ENCODE assay signal across 32 mouse cellular contexts in the genomic region with DNA sequence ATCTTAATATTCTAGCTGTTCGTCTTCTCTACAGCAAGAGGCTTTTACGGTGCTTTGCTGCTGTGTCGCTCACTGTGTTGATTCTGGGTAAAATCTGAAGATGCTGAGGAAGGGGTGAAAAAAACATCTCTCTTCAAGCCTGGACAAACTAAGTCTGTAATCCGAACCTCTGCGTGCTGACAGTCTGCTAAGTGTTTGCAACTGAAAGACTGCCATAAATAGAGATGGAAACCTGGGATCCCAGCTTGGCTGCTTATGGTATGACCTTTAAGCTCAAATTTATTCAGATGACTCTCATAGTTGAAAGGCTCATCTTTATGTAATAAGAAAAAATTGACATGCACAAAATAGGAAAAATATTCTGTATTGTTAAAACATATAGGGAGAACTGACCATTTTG.
DNase-seq lines count a peak whose midpoint lies in the region; ATAC-seq and TF ChIP-seq lines count a peak whose summit lies in the region.
"Had no signal": no experiment of that assay in that cellular context is flagged by ENCODE, and none has a peak within 500 bp of the region (broad histone marks: within the 10 kb centered on the region; RNA-seq: fewer than 3 reads in every experiment).

No protein-coding gene starts in this region.

- no peak for TF ChIP-seq CTCF in gastrocnemius, adult 2 months (IDR thresholded peaks at IDR 0.05)
- TF ChIP-seq CTCF in heart, adult 2 months (IDR thresholded peaks at IDR 0.05) = no peak

- H3K27ac ChIP-seq in gastrocnemius, adult 2 months = peak overlapping the region; percentile 77
- peak overlapping the region; percentile 48; the same call in 1 of the 2 replicates for H3K27ac ChIP-seq in heart, embryonic 13.5 days (replicated peaks)
- no peak overlapping the region for H3K27ac ChIP-seq in heart, adult 2 months
- H3K27ac ChIP-seq in heart, embryonic 15.5 days = peak overlapping the region; percentile 11; the same call in 1 of the 2 replicates
- H3K27ac ChIP-seq: embryonic facial prominence, embryonic 12.5 days; forebrain, embryonic 15.5 days; hindbrain, embryonic 12.5 days; hindbrain, postnatal 0 days; intestine, embryonic 15.5 days; kidney, postnatal 0 days; left cerebral cortex, adult 2 months; limb, embryonic 12.5 days; liver, embryonic 15.5 days; lung, embryonic 15.5 days; midbrain, embryonic 12.5 days; neural tube, embryonic 12.5 days had no signal

- peak overlapping the region; percentile 9; the same call in 1 of the 2 replicates for H3K4me2 ChIP-seq in heart, embryonic 13.5 days
- no peak overlapping the region for H3K4me2 ChIP-seq in heart, embryonic 15.5 days
- H3K4me2 ChIP-seq: embryonic facial prominence, embryonic 12.5 days; forebrain, embryonic 15.5 days; hindbrain, embryonic 12.5 days; intestine, embryonic 15.5 days; limb, embryonic 12.5 days; liver, embryonic 15.5 days; lung, embryonic 15.5 days; midbrain, embryonic 12.5 days; neural tube, embryonic 12.5 days had no signal

- no peaks in the 10 kb centered on the region for H3K36me3 ChIP-seq in heart, embryonic 13.5 days
- no peaks in the 10 kb centered on the region for H3K36me3 ChIP-seq in heart, adult 2 months (ENCODE audit: control insufficient read depth, insufficient read depth, low read length)
- no peaks in the 10 kb centered on the region for H3K36me3 ChIP-seq in heart, embryonic 15.5 days
- H3K36me3 ChIP-seq: embryonic facial prominence, embryonic 12.5 days; forebrain, embryonic 15.5 days; hindbrain, embryonic 12.5 days; intestine, embryonic 15.5 days; limb, embryonic 12.5 days; liver, embryonic 15.5 days; lung, embryonic 15.5 days; midbrain, embryonic 12.5 days; neural tube, embryonic 12.5 days had no signal

- H3K79me2 ChIP-seq in heart, adult 2 months (replicated peaks; ENCODE audit: control insufficient read depth, insufficient read depth, low read length) = no peaks in the 10 kb centered on the region

- DNase-seq in gastrocnemius, adult 2 months = peak; percentile 36
- no peak for DNase-seq in gastrocnemius, postnatal 10 days
- DNase-seq in heart, adult 2 months = no peak
- DNase-seq in skeletal muscle tissue, adult 2 months (ENCODE audit: low read depth, low spot score) = peak; percentile 66
- no peak for DNase-seq in lung, postnatal 25 days (ENCODE audit: low spot score)
- DNase-seq: adrenal gland, postnatal 10 days; cerebellum, adult 11-12 months; cerebellum, adult 9-11 months; embryo, embryonic 11 days; gastrocnemius, postnatal 14 days; kidney, adult 8-10 months; kidney, postnatal 4 days; lung, postnatal 4 days; right cerebral cortex, adult 18-20 months; thymus, postnatal 4 days had no signal

- peaks cover 10% of the 10 kb centered on the region for H3K4me1 ChIP-seq in heart, embryonic 13.5 days
- H3K4me1 ChIP-seq in heart, adult 2 months (ENCODE audit: control insufficient read depth, insufficient read depth, low read length) = no peaks in the 10 kb centered on the region
- 0 out of 2 replicates have a peak, but pooled peaks cover 4% of the 10 kb centered on the region for H3K4me1 ChIP-seq in heart, embryonic 15.5 days (replicated peaks)
- H3K4me1 ChIP-seq: embryonic facial prominence, embryonic 12.5 days; forebrain, embryonic 15.5 days; hindbrain, embryonic 12.5 days; intestine, embryonic 15.5 days; limb, embryonic 12.5 days; liver, embryonic 15.5 days; lung, embryonic 15.5 days; megakaryocyte, embryonic 14.5 days; midbrain, embryonic 12.5 days; neural tube, embryonic 12.5 days had no signal

- no peak overlapping the region for H3K9ac ChIP-seq in heart, embryonic 13.5 days
- no peak overlapping the region for H3K9ac ChIP-seq in heart, adult 2 months (ENCODE audit: low read depth, low read length)
- H3K9ac ChIP-seq in heart, embryonic 15.5 days = no peak overlapping the region
- H3K9ac ChIP-seq: embryonic facial prominence, embryonic 12.5 days; forebrain, embryonic 15.5 days; hindbrain, embryonic 12.5 days; intestine, embryonic 15.5 days; limb, embryonic 12.5 days; liver, embryonic 15.5 days; lung, embryonic 15.5 days; midbrain, embryonic 12.5 days; neural tube, embryonic 12.5 days had no signal

- no peak for TF ChIP-seq EP300 in heart, adult 2 months (IDR thresholded peaks at IDR 0.05; ENCODE audit: insufficient read depth, low read depth, low read length)

- TF ChIP-seq POLR2A in heart, adult 2 months (IDR thresholded peaks at IDR 0.05; ENCODE audit: insufficient read depth, low read depth, low read length) = no peak

- no peaks in the 10 kb centered on the region for H3K27me3 ChIP-seq in heart, embryonic 13.5 days (replicated peaks)
- H3K27me3 ChIP-seq in heart, adult 2 months (ENCODE audit: control insufficient read depth, insufficient read depth, low read length) = no peaks in the 10 kb centered on the region
- H3K27me3 ChIP-seq in heart, embryonic 15.5 days = no peaks in the 10 kb centered on the region
- H3K27me3 ChIP-seq: embryonic facial prominence, embryonic 12.5 days; forebrain, embryonic 15.5 days; hindbrain, embryonic 12.5 days; intestine, embryonic 15.5 days; limb, embryonic 12.5 days; liver, embryonic 15.5 days; lung, embryonic 15.5 days; megakaryocyte, embryonic 14.5 days; midbrain, embryonic 12.5 days; neural tube, embryonic 12.5 days had no signal

- intact Hi-C loops in gastrocnemius, adult 2 months (cut with DNase I) = no loop called here
- intact Hi-C loops in heart, adult 2 months (cut with DNase I) = no loop called here

- ATAC-seq in heart, embryonic 13.5 days (ENCODE audit: extremely low read depth, insufficient number of reproducible peaks, low FRiP score, low TSS enrichment) = no peak
- no peak for ATAC-seq in heart, embryonic 15.5 days (replicated peaks; ENCODE audit: insufficient number of reproducible peaks, insufficient read depth, low FRiP score, low read depth)
- ATAC-seq: forebrain, embryonic 15.5 days; hindbrain, postnatal 0 days; intestine, embryonic 15.5 days; Patski had no signal

- no peaks in the 10 kb centered on the region for H3K9me3 ChIP-seq in heart, embryonic 13.5 days
- H3K9me3 ChIP-seq in heart, embryonic 15.5 days (replicated peaks) = no peaks in the 10 kb centered on the region
- H3K9me3 ChIP-seq: embryonic facial prominence, embryonic 12.5 days; forebrain, embryonic 15.5 days; hindbrain, embryonic 12.5 days; intestine, embryonic 15.5 days; limb, embryonic 12.5 days; liver, embryonic 15.5 days; lung, embryonic 15.5 days; midbrain, embryonic 12.5 days; neural tube, embryonic 12.5 days had no signal

- 61% methylated on average over 5 of the region's 5 CpGs for WGBS in heart, embryonic 13.5 days
- WGBS in heart, adult 2 months = 63% methylated on average over 5 of the region's 5 CpGs
- WGBS in heart, embryonic 15.5 days = 54% methylated on average over 5 of the region's 5 CpGs

- peak overlapping the region; percentile 28; the same call in 1 of the 2 replicates for H3K4me3 ChIP-seq in gastrocnemius, adult 2 months
- no peak overlapping the region for H3K4me3 ChIP-seq in heart, embryonic 13.5 days
- H3K4me3 ChIP-seq in heart, adult 2 months = no peak overlapping the region
- no peak overlapping the region for H3K4me3 ChIP-seq in heart, embryonic 15.5 days
- H3K4me3 ChIP-seq: embryonic facial prominence, embryonic 12.5 days; forebrain, embryonic 15.5 days; hindbrain, embryonic 12.5 days; intestine, embryonic 15.5 days; left cerebral cortex, adult 2 months; limb, embryonic 12.5 days; liver, embryonic 15.5 days; lung, embryonic 15.5 days; megakaryocyte, embryonic 14.5 days; midbrain, embryonic 12.5 days; myocyte; neural tube, embryonic 12.5 days had no signal

Comparison
In these comparisons a context has a peak if more than half of its experiments do, and no peak if none do; other contexts are left out.
1. DNase-seq: peak in gastrocnemius, adult 2 months (single experiment) and skeletal muscle tissue, adult 2 months (single experiment); none in gastrocnemius, postnatal 10 days (single experiment), heart, adult 2 months (0 of 2) and lung, postnatal 25 days (single experiment).